ENCODE assay signal across 8 mouse cellular contexts in genomic region chr3:129308102-129308752, GRCm38 (mm10). TPM values are rescaled to one million over a fixed set of nuclear protein-coding genes. Genes with fewer than 3 reads are reported as not detected.
DNase-seq lines count a peak whose midpoint lies in the region; ATAC-seq lines count a peak whose summit lies in the region.

No protein-coding gene starts in this region.

- H3K27me3 ChIP-seq in midbrain, embryonic 11.5 days (ENCODE audit: control insufficient read depth, insufficient read depth, low read length), result no peaks in the 10 kb centered on the region
- H3K27me3 ChIP-seq in midbrain, embryonic 10.5 days (ENCODE audit: low read depth, poor library complexity, severe bottlenecking), result no peaks in the 10 kb centered on the region
- no peaks in the 10 kb centered on the region for H3K27me3 ChIP-seq in midbrain, embryonic 14.5 days (ENCODE audit: control insufficient read depth, insufficient read depth, low read length)

- peak; percentile 94 for ATAC-seq in frontal cortex, adult (ENCODE audit: low TSS enrichment)
- 0 out of 2 replicates have a peak, but pooled peaks have one; percentile 69 for ATAC-seq in midbrain, embryonic 11.5 days (ENCODE audit: low FRiP score)
- ATAC-seq in granulocyte monocyte progenitor cell, adult 5-6 weeks (replicated peaks; ENCODE audit: poor library complexity, severe bottlenecking), result peak; percentile 64
- ATAC-seq in midbrain, embryonic 14.5 days (ENCODE audit: low FRiP score, low TSS enrichment), result peak; percentile 68; the same call in 1 of the 2 replicates

- DNase-seq in frontal cortex, postnatal 14 days (ENCODE audit: low spot score in 2 of 2), result no peak
- DNase-seq in midbrain, embryonic 11.5 days (ENCODE audit: low spot score, missing footprints), result peak; percentile 90
- DNase-seq in midbrain, embryonic 10.5 days (ENCODE audit: low spot score), result no peak
- peak; percentile 94 for DNase-seq in midbrain, embryonic 14.5 days
- DNase-seq in right cerebral cortex, postnatal 14 days, result no peak
- no peak for DNase-seq in urinary bladder, postnatal 25 days (ENCODE audit: low spot score)

- no peaks in the 10 kb centered on the region for H3K9me3 ChIP-seq in midbrain, embryonic 11.5 days (ENCODE audit: control insufficient read depth, low read length)
- H3K9me3 ChIP-seq in midbrain, embryonic 10.5 days (replicated peaks), result no peaks in the 10 kb centered on the region
- no peaks in the 10 kb centered on the region for H3K9me3 ChIP-seq in midbrain, embryonic 14.5 days (ENCODE audit: control insufficient read depth, low read length)

- H3K4me2 ChIP-seq in midbrain, embryonic 11.5 days, result no peak overlapping the region
- H3K4me2 ChIP-seq in midbrain, embryonic 14.5 days (ENCODE audit: low read length), result no peak overlapping the region

- no peaks in the 10 kb centered on the region for H3K4me1 ChIP-seq in midbrain, embryonic 11.5 days (ENCODE audit: control insufficient read depth, insufficient read depth, low read length)
- H3K4me1 ChIP-seq in midbrain, embryonic 10.5 days, result no peaks in the 10 kb centered on the region
- no peaks in the 10 kb centered on the region for H3K4me1 ChIP-seq in midbrain, embryonic 14.5 days (ENCODE audit: control insufficient read depth, insufficient read depth, low read length)

- H3K4me3 ChIP-seq in midbrain, embryonic 11.5 days (ENCODE audit: low read depth, low read length), result no peak overlapping the region
- no peak overlapping the region for H3K4me3 ChIP-seq in midbrain, embryonic 10.5 days
- no peak overlapping the region for H3K4me3 ChIP-seq in midbrain, embryonic 14.5 days (replicated peaks; ENCODE audit: low read depth, low read length)

- WGBS in midbrain, embryonic 11.5 days, result 50% methylated on average over 10 of the region's 10 CpGs
- 57% methylated on average over 10 of the region's 10 CpGs for WGBS in midbrain, embryonic 10.5 days
- WGBS in midbrain, embryonic 14.5 days, result 44% methylated on average over 10 of the region's 10 CpGs

- no peak overlapping the region for H3K27ac ChIP-seq in midbrain, embryonic 11.5 days (ENCODE audit: low read depth, low read length)
- no peak overlapping the region for H3K27ac ChIP-seq in midbrain, embryonic 10.5 days (replicated peaks)
- no peak overlapping the region for H3K27ac ChIP-seq in midbrain, embryonic 14.5 days (replicated peaks; ENCODE audit: low read depth, low read length)

- H3K9ac ChIP-seq in midbrain, embryonic 11.5 days (ENCODE audit: low read length), result no peak overlapping the region
- no peak overlapping the region for H3K9ac ChIP-seq in midbrain, embryonic 14.5 days (replicated peaks; ENCODE audit: low read length)

- no peaks in the 10 kb centered on the region for H3K36me3 ChIP-seq in midbrain, embryonic 11.5 days (ENCODE audit: control insufficient read depth, insufficient read depth, low read length)
- H3K36me3 ChIP-seq in midbrain, embryonic 10.5 days, result no peaks in the 10 kb centered on the region
- no peaks in the 10 kb centered on the region for H3K36me3 ChIP-seq in midbrain, embryonic 14.5 days (ENCODE audit: control insufficient read depth, insufficient read depth, low read length)

RNA-seq across cellular contexts. Expression of gene Enpep, which starts 24.3 kb away (rescaled TPM):
- polyA plus RNA-seq in midbrain, embryonic 11.5 days (2014; fragmentation: Nextera tagmentation; extraction: Ambion mirVana), result 0.15 TPM in 1 of 2 replicates, not detected in the other
- polyA plus RNA-seq in midbrain, embryonic 10.5 days (2016; fragmentation: Nextera tagmentation; extraction: Ambion mirVana), result 0.05 and 0.12 TPM in 2 replicates
- not detected in 2 replicates for total RNA-seq in granulocyte monocyte progenitor cell, adult 5-6 weeks (2014; fragmentation: Nextera tagmentation)
- total RNA-seq in granulocyte monocyte progenitor cell, adult 5-6 weeks (2017), result not detected in 2 replicates
- polyA plus RNA-seq in midbrain, embryonic 14.5 days (2014; fragmentation: Nextera tagmentation; extraction: Ambion mirVana), result 0.45 and 1.3 TPM in 2 replicates

Comparison
In these comparisons a context has a peak if more than half of its experiments do, and no peak if none do; other contexts are left out.
1. DNase-seq: peak in midbrain, embryonic 11.5 days (single experiment) and midbrain, embryonic 14.5 days (single experiment); none in frontal cortex, postnatal 14 days (0 of 2), midbrain, embryonic 10.5 days (single experiment), right cerebral cortex, postnatal 14 days (single experiment) and urinary bladder, postnatal 25 days (single experiment).
2. Peak in every context shown above with its lines, with median percentiles within 50 percentile points of each other: ATAC-seq.